Mouse (Mus musculus): ENCODE measurements around the gene Patl2. TPM values are rescaled to one million over a fixed set of nuclear protein-coding genes. Genes with fewer than 3 reads are reported as not detected.

The Patl2 gene
- polyA plus RNA-seq, 1 experiment from 2014 or later = not detected

DNA sequence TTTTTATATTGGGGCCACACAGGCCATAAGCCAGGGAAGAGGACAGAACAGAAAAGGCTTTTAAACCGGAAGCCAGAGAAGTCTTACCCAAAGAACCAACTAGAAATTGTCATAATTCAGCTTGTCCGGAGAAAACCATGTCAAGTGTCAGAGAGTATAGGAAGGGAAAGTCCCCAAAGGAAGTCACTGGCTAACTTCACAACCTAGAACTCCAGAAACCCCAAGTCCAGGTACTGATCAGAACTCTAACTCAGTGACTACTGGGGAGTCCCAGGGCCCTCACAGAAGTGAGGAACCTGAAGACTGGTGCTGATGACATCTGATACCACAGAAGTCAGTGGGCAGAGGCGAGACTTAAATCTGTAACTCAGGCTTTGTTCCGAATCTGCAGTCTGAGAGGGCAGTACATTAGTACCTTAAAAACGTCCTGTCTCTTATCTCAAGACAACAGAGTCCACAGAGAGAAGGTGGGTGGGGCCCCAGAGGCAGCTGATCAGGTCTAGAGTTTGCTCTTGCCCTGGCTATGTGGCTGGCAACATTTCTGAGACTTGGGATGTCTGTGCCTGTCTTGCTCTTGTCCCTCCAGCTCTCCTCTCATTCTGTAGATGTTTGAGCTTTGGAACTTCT lies 48.0 kb downstream of the Patl2 start:
- Histone ChIP-seq H3K9ac (no peak overlapping the region), H3K4me1 (no peaks in the 10 kb centered on the region), H3K27me3 (no peaks in the 10 kb centered on the region), H3K27ac (no peak overlapping the region), H3K4me2 (no peak overlapping the region), H3K36me3 (no peaks in the 10 kb centered on the region), H3K9me3 (no peaks in the 10 kb centered on the region), H3K4me3 (no peak overlapping the region)
- ATAC-seq (ENCODE audit: insufficient number of reproducible peaks, insufficient read depth, low FRiP score, low TSS enrichment, low read depth) = no peak
- WGBS = 63% methylated on average over 5 of the region's 5 CpGs

DNA sequence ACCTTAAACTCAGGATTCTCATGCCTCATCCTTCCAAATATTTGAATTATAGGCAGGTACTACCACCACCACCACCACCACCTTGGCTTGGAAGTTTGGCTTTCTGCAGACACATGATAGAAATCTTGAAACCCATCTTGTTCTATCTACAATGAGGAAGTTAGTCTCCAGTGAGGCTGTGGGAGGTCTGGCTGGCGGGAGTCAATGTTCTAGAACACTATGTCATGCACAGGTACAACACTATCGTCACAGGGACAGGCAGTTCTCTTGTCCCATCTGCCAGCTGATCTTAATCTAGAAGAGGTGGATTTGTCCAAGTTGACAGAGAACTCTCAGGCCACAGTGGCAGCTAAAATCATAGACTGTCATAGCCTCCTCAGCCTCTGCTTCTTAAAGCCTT lies 53.4 kb downstream of the Patl2 start:
- 76% methylated on average over 2 of the region's 2 CpGs for WGBS
- Histone ChIP-seq H3K4me1 (no peaks in the 10 kb centered on the region), H3K4me2 (no peak overlapping the region), H3K4me3 (no peak overlapping the region), H3K9ac (no peak overlapping the region), H3K36me3 (no peaks in the 10 kb centered on the region), H3K27ac (no peak overlapping the region), H3K9me3 (no peaks in the 10 kb centered on the region), H3K27me3 (no peaks in the 10 kb centered on the region)
- no peak for ATAC-seq (ENCODE audit: insufficient number of reproducible peaks, insufficient read depth, low FRiP score, low TSS enrichment, low read depth)

DNA sequence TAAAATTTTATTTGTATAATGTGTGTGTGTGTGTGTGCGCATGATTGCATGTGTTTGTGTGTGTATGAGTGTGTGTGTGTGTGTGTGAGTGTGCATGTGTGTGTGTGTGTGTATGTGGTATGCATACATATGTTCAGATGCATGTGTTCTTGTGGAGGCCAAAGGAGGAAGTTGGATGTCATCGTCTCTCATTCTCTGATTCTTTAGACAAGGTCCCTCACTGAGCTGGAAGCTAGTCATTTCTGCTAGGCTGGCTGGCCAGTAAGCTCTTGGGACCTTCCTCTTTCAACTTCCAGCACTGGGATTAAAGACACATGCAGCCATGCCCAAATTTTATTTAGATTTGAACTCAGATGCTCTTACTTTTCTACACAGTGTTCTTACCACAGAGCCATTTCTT lies 53.9 kb downstream of the Patl2 start:
- Histone ChIP-seq H3K9me3 (no peaks in the 10 kb centered on the region), H3K27me3 (no peaks in the 10 kb centered on the region), H3K4me1 (no peaks in the 10 kb centered on the region), H3K9ac (no peak overlapping the region), H3K4me2 (no peak overlapping the region), H3K4me3 (no peak overlapping the region), H3K36me3 (no peaks in the 10 kb centered on the region), H3K27ac (no peak overlapping the region)
- 89% methylated on average over 2 of the region's 2 CpGs for WGBS
- ATAC-seq (ENCODE audit: insufficient number of reproducible peaks, insufficient read depth, low FRiP score, low TSS enrichment, low read depth) = no peak

DNA sequence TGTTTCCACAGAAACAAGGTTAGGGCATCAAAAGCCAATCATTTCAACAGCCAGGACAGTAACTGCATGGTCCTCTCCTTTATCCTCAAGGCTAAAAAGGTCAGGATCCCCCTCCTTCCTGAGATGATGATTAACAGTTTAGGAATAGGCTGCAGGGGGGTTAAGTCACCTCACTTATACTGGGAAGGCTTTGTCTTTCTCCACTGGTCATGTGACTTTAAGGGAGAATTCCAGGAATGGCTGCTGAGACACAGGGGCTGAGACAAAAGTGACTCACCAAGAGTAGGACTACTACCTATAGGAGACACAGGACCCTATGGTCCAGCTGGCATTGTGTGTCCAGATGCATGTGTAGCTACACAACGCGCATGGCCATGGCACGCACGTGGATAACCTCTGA lies 58.4 kb downstream of the Patl2 start:
- 93% methylated on average over 4 of the region's 4 CpGs for WGBS
- H3K4me3 ChIP-seq = no peak overlapping the region
- H3K9me3 ChIP-seq = no peaks in the 10 kb centered on the region
- H3K4me2 ChIP-seq = no peak overlapping the region
- no peaks in the 10 kb centered on the region for H3K36me3 ChIP-seq
- H3K4me1 ChIP-seq = no peaks in the 10 kb centered on the region
- no peaks in the 10 kb centered on the region for H3K27me3 ChIP-seq
- no peak overlapping the region for H3K27ac ChIP-seq
- ATAC-seq (ENCODE audit: insufficient number of reproducible peaks, insufficient read depth, low FRiP score, low TSS enrichment, low read depth) = no peak
- H3K9ac ChIP-seq = no peak overlapping the region

DNA sequence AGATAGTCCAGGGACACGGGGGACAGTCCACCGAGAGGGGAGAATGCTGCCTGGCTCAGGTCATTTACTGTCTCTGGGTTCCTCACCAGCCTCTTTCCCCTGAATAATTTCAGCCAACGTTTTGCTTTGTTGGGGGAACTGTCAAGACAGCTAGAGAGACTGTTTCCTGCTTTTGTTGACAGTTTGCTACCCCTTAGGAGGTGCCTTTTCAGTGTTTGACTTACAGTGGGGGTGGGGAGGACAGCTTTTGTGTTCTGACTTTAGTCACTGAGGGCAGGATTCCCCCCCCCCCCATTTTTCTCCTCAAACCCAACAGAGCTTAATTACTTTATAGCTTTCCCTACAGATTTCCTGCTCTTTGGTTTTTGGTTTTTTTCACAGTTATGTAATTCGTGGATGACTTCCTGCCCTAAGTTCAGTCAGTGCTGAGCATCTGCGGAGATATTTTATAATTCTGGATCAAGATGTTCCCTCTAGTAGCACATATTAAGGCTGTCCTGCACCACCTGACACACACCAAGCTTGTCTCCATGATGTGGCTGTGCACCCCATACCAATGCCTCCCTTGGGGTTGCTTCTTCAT lies 59.1 kb downstream of the Patl2 start:
- Histone ChIP-seq H3K9me3 (no peaks in the 10 kb centered on the region), H3K9ac (no peak overlapping the region), H3K36me3 (no peaks in the 10 kb centered on the region), H3K27ac (no peak overlapping the region), H3K4me1 (no peaks in the 10 kb centered on the region), H3K4me3 (no peak overlapping the region), H3K27me3 (no peaks in the 10 kb centered on the region), H3K4me2 (no peak overlapping the region)
- 42% methylated on average over 5 of the region's 5 CpGs for WGBS
- ATAC-seq (ENCODE audit: insufficient number of reproducible peaks, insufficient read depth, low FRiP score, low TSS enrichment, low read depth) = no peak

DNA sequence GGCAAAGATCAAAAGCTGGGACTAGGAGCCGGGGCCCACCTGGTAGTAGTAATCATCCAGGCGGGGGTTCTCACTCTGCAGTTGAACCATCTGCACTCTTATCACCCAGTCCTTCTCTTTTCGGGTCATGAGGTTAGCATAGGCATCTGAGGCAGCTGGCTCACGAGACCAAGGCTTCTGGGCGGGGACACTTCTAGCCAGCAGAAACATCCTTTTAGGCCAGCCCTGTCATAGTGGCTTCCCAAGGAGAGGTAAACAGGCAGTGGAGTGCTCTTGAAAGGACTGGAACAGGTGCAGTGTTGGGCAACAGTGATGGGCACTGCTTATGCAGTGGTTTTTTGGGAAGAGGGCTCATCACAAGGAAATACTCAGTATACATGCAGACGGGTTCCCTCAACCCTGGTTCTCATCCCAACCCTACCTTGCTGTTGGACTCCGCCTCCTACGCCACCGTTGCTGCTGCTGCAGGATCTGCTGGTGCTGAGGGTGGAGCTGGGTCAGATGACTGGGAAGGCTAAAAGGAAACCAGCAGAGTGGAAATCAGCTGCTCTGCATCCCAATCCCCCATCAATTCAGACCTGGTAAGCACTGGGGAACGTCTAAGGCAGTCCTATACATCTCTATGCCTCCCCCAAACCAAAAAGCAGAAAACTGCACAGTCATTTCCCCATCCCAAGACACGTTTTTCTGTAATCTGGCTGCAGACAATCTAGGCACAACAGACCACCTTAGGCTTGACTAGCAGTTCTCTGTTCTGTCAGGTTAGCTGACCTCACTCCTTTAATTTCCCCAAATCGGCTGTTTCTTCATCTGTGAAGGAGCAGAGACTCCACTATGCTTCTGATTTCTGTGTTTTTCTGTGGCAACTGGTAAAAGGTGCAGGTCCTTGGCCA lies 60.1 kb downstream of the Patl2 start:
- no peak overlapping the region for H3K4me3 ChIP-seq
- WGBS = 48% methylated on average over 12 of the region's 12 CpGs
- no peak for ATAC-seq (ENCODE audit: insufficient number of reproducible peaks, insufficient read depth, low FRiP score, low TSS enrichment, low read depth)
- no peaks in the 10 kb centered on the region for H3K36me3 ChIP-seq
- no peaks in the 10 kb centered on the region for H3K9me3 ChIP-seq
- no peak overlapping the region for H3K27ac ChIP-seq
- H3K4me1 ChIP-seq = no peaks in the 10 kb centered on the region
- no peak overlapping the region for H3K4me2 ChIP-seq
- no peak overlapping the region for H3K9ac ChIP-seq
- H3K27me3 ChIP-seq = no peaks in the 10 kb centered on the region

DNA sequence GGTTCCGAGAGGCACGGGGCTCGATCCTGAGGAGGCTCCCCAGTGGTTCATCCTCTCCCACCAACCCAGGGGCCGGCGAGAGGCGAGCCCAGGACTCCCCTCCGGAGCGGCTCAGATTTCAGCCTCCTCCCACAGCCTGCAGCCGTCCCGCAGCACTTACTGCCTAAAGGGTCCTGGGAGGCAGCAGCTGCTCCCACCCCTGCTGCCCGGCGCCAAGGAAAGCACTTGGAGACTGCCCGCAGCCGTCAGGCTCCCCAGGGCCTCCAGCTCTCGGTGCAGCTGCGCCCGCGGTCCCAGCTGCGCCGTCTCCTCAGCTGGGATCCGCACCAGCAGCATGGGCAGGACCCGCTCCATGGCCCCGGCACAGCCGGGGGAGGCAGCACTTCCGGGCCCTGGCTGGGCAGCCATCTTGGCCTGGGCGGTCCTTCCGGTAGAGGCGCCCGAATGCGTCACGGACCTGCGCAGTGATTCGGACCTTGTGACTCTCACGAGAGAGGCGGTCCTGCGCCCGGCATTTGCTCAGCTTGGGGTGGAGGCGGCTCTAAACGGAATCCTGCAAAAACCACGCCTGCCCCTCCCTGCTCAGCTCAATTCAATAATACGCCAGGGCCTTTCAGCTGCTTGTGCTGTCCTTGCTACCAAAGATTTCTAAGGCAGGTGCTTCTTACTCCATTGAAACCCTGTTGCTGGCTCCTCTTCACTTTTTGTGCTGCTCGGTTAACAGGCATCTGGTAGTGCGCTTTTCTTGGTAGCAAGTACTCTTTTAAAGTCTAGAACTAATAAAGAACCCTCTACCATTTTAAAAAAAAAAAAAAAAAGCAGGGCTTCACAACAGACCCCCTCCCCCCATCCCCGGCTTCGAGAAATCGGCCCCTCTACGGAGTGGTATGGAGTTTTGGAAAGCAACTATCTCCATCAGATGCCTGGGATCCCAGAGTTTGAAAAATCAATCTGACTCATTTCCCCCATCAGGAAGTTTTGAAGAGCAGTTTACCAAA lies 67.7 kb downstream of the Patl2 start, which contains the start of gene Spg11:
TSS of gene Spg11 (minus strand) at position 426 of the 998 bp plus-strand sequence.
- under 1% methylated on average over 47 of the region's 47 CpGs for WGBS
- Histone ChIP-seq H3K9me3 (no peaks in the 10 kb centered on the region), H3K36me3 (peaks cover 15% of the 10 kb centered on the region)

DNA sequence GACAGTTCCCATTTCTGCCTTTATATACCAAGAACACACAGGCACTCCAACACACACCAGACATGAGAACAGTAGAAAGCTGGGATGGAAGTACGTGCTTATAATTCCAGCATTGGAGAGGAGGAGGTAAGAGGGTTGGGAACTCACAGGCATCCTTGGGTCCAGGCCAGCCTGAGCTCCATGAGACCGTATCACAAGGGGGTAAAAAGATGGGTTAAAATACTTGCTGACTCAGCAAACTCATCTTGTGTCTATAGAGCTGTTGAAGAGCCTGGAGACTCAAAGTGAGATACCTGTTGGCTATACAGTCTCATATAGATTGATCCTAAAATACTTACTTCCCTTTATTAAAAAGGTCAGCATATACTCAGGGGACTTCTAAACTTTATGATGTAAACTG lies 69.1 kb downstream of the Patl2 start:
- Histone ChIP-seq H3K9ac (no peak overlapping the region), H3K4me2 (peak overlapping the region; percentile 65)
- 92% methylated on average over 2 of the region's 2 CpGs for WGBS

More for the DNA sequence above, 67.7 kb downstream of the Patl2 start, which contains the start of gene Spg11:
- Histone ChIP-seq H3K4me1 (peaks cover 10% of the 10 kb centered on the region), H3K27me3 (no peaks in the 10 kb centered on the region), H3K4me2 (peak within 1 kb of the TSS; percentile 65), H3K9ac (peak within 1 kb of the TSS; percentile 95), H3K4me3 (peak within 1 kb of the TSS; percentile 87), H3K27ac (peak within 1 kb of the TSS; percentile 99)
- peak; percentile 99 for ATAC-seq (ENCODE audit: insufficient number of reproducible peaks, insufficient read depth, low FRiP score, low TSS enrichment, low read depth)

DNA sequence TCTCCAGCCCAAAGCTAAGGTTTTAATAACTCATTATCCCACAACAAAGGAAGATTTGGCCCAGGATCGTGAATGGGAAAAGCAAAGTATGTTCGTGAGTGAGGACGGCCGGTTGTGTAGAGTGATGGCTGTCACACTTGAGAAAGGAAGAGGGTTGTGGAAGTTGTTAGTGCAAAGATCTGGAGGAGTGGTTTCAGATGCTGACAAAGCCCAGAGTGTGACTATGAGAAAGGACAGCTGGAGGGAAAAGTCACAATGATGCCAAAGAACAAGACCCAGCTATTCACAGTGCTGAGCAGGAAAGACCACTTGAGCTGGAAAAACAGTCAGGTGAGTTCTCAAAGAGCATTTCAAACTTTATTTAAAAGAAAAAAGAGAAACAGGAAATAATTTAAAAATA lies 76.3 kb downstream of the Patl2 start:
- Histone ChIP-seq H3K27me3 (no peaks in the 10 kb centered on the region), H3K4me1 (no peaks in the 10 kb centered on the region), H3K4me2 (no peak overlapping the region), H3K36me3 (peaks cover 53% of the 10 kb centered on the region), H3K4me3 (no peak overlapping the region), H3K9me3 (no peaks in the 10 kb centered on the region), H3K27ac (no peak overlapping the region), H3K9ac (no peak overlapping the region)
- ATAC-seq (ENCODE audit: insufficient number of reproducible peaks, insufficient read depth, low FRiP score, low TSS enrichment, low read depth) = no peak
- 78% methylated on average over 4 of the region's 4 CpGs for WGBS

More for the DNA sequence above, 69.1 kb downstream of the Patl2 start:
- Histone ChIP-seq H3K4me1 (peaks cover 10% of the 10 kb centered on the region), H3K4me3 (peak overlapping the region; percentile 87), H3K27me3 (no peaks in the 10 kb centered on the region), H3K27ac (no peak overlapping the region), H3K36me3 (peaks cover 22% of the 10 kb centered on the region), H3K9me3 (no peaks in the 10 kb centered on the region)
- no peak for ATAC-seq (ENCODE audit: insufficient number of reproducible peaks, insufficient read depth, low FRiP score, low TSS enrichment, low read depth)

DNA sequence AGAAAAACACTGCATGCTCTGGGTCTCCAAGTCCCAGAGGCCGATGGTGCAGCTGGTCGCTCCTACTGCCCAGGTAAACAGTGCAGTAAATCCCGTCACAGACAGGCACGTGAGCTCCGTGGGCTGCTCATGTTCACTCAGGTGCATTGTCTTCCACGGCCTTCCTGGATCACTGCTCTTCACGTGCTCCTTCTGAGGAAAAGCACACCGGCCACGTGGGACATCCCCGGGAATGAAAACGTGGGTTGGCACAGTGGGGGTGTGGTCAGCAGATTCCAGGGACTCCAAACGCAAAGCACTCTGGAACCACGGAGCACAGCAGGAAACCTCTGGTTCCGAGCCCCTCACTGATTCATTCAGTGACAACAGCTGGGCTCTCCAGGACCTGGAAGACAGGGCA lies 77.9 kb downstream of the Patl2 start:
- Histone ChIP-seq H3K9ac (no peak overlapping the region), H3K27me3 (no peaks in the 10 kb centered on the region), H3K4me3 (no peak overlapping the region), H3K9me3 (no peaks in the 10 kb centered on the region), H3K27ac (no peak overlapping the region), H3K4me2 (no peak overlapping the region), H3K4me1 (no peaks in the 10 kb centered on the region), H3K36me3 (peaks cover 49% of the 10 kb centered on the region)
- no peak for ATAC-seq (ENCODE audit: insufficient number of reproducible peaks, insufficient read depth, low FRiP score, low TSS enrichment, low read depth)
- WGBS = 86% methylated on average over 14 of the region's 14 CpGs

DNA sequence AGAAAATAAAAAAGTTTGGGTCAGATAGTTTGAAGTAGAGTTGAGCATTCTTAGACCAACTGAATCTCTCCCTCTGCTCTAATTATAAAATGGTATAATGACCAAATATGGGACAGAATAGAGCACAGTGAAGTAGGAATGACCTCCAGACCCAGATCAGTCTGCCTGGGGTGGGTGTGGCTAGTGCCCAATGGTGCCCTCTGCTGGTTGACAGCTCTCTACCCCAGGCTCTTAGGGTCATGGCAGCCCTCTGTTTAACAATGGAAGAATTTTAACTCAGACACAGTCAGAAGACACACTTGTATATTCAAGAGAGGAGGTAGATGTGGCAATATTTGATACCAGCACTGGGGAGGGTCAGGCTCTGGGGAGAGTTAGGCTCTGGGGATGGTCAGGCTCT lies 83.9 kb downstream of the Patl2 start:
- Histone ChIP-seq H3K9ac (no peak overlapping the region), H3K27ac (no peak overlapping the region), H3K9me3 (no peaks in the 10 kb centered on the region), H3K4me3 (no peak overlapping the region), H3K36me3 (peaks cover 67% of the 10 kb centered on the region), H3K4me2 (no peak overlapping the region), H3K27me3 (no peaks in the 10 kb centered on the region), H3K4me1 (no peaks in the 10 kb centered on the region)
- ATAC-seq (ENCODE audit: insufficient number of reproducible peaks, insufficient read depth, low FRiP score, low TSS enrichment, low read depth) = no peak
